Mouse (Mus musculus): ENCODE data around the gene Pcdh18.

DNA sequence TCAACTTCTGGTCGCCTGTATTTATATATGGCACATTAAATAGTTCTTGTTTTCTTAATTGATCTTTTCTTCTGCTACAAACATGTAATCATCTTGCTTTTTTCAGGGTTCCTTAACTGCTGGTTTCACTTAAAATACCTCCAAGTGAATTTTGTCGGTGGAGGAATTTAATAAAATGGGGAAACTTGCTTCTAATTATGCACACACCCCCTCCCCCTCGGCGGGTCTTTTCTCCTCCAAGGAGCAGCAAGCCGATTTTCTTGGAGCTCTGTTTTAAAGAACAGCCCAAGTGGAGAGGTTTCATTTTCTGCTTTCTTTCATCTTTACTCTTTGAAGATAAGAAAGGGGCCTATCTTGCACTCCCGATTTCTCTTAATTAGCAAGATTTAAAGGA is 498 bp upstream of the Pcdh18 start:
- TF ChIP-seq CTCF (IDR thresholded peaks at IDR 0.05; ENCODE audit: control insufficient read depth, insufficient read depth, insufficient read length) (no peak), MYOD1 (IDR thresholded peaks at IDR 0.05; ENCODE audit: control insufficient read depth, insufficient read length, low read depth) (no peak), MYOG (IDR thresholded peaks at IDR 0.05; ENCODE audit: control insufficient read depth, extremely low read depth, insufficient read length) (no peak), FOSL1 (IDR thresholded peaks at IDR 0.05; ENCODE audit: insufficient read depth, low read length, poor library complexity, severe bottlenecking) (no peak), CEBPB (IDR thresholded peaks at IDR 0.05; ENCODE audit: low read depth) (no peak), MAX (IDR thresholded peaks at IDR 0.05) (no peak)

Data from C2C12 (cell line).